Mouse (Mus musculus) midbrain, embryonic 16.5 days (tissue): Measurements from ENCODE around the gene Ccnb2. TPM values are rescaled to one million over a fixed set of nuclear protein-coding genes. Genes with fewer than 3 reads are reported as not detected.

ENCODE experiments used
- ATAC-seq: fragments of 200-750 bp; cut with Nextera tagmentation; 2 replicates; pipeline ENCODE4 v1.8.0; 2017; ENCODE audit warnings: moderate TSS enrichment
- H3K27ac ChIP-seq: fragments of 300-500 bp; sonication (generic); 2 replicates; pipeline ENCODE4 v1.5.1; 2014; ENCODE audit warnings: mild to moderate bottlenecking, low read length, mixed read lengths
- H3K27me3 ChIP-seq: fragments of 300-500 bp; sonication (generic); 2 replicates; pipeline ENCODE4 v1.6.1; 2014; ENCODE audit warnings: low read depth, low read length, mixed read lengths; ENCODE audit not compliant: control insufficient read depth, insufficient read depth
- H3K36me3 ChIP-seq: fragments of 300-500 bp; sonication (generic); 2 replicates; pipeline ENCODE4 v1.6.1; 2014; ENCODE audit warnings: mild to moderate bottlenecking, low read length, moderate library complexity, mixed read lengths; ENCODE audit not compliant: control insufficient read depth, insufficient read depth
- H3K4me1 ChIP-seq: fragments of 300-500 bp; sonication (generic); 2 replicates; pipeline ENCODE4 v1.6.1; 2014; ENCODE audit warnings: mild to moderate bottlenecking, low read length, mixed read lengths; ENCODE audit not compliant: control insufficient read depth, insufficient read depth
- H3K4me2 ChIP-seq: fragments of 300-500 bp; sonication (generic); 2 replicates; pipeline ENCODE4 v1.6.1; 2014; ENCODE audit warnings: mild to moderate bottlenecking, low read length, mixed read lengths
- H3K4me3 ChIP-seq: fragments of 300-500 bp; sonication (generic); 2 replicates; pipeline ENCODE4 v1.5.1; 2014; ENCODE audit warnings: low read depth, mild to moderate bottlenecking, low read length, moderate library complexity, mixed read lengths
- H3K9ac ChIP-seq: fragments of 300-500 bp; sonication (generic); 2 replicates; pipeline ENCODE4 v1.6.1; 2014; ENCODE audit warnings: low read depth, low read length, mixed read lengths
- H3K9me3 ChIP-seq: fragments of 300-500 bp; sonication (generic); replicated peaks from 2 replicates; pipeline ENCODE4 v1.6.1; 2014; ENCODE audit warnings: mild to moderate bottlenecking, low read length, mixed read lengths; ENCODE audit not compliant: control insufficient read depth, poor library complexity, severe bottlenecking
- WGBS: fragments of 180-500 bp; shearing (Covaris S2); extraction: QIAGEN DNeasy Blood & Tissue Kit; methylation state at CpG from one replicate; pipeline ENCODE4 v1.1.7; 2014; 5-methylcytosine and 5-hydroxymethylcytosine counted together
- polyA plus RNA-seq: library from polyadenylated mRNA; unstranded; fragments of >200 nt; fragmentation: Nextera tagmentation; extraction: Ambion mirVana; gene quantifications from 2 replicates; pipeline ENCODE4 v1.2.1, GENCODE M21; 2015

Gene Ccnb2
- polyA plus RNA-seq, 1 experiment from 2014 or later: 14.8 TPM

GRCm38 (mm10) chr9:70409743-70410142, 11.6 kb downstream of the Ccnb2 start:
- Histone ChIP-seq H3K9me3 (no peaks in the 10 kb centered on the region), H3K4me2 (no peak overlapping the region), H3K4me1 (no peaks in the 10 kb centered on the region), H3K9ac (no peak overlapping the region), H3K27me3 (no peaks in the 10 kb centered on the region), H3K27ac (no peak overlapping the region), H3K4me3 (no peak overlapping the region), H3K36me3 (0 out of 2 replicates have a peak, but pooled peaks cover 5% of the 10 kb centered on the region)
- WGBS: 96% methylated on average over 8 of the region's 8 CpGs
- ATAC-seq: no peak

GRCm38 (mm10) chr9:70408791-70409190, 12.6 kb downstream of the Ccnb2 start:
- Histone ChIP-seq H3K36me3 (0 out of 2 replicates have a peak, but pooled peaks cover 5% of the 10 kb centered on the region), H3K27ac (no peak overlapping the region), H3K9ac (no peak overlapping the region), H3K4me3 (no peak overlapping the region), H3K4me1 (no peaks in the 10 kb centered on the region), H3K4me2 (no peak overlapping the region), H3K9me3 (no peaks in the 10 kb centered on the region), H3K27me3 (no peaks in the 10 kb centered on the region)
- 97% methylated on average over 3 of the region's 3 CpGs for WGBS
- no peak for ATAC-seq

DNA sequence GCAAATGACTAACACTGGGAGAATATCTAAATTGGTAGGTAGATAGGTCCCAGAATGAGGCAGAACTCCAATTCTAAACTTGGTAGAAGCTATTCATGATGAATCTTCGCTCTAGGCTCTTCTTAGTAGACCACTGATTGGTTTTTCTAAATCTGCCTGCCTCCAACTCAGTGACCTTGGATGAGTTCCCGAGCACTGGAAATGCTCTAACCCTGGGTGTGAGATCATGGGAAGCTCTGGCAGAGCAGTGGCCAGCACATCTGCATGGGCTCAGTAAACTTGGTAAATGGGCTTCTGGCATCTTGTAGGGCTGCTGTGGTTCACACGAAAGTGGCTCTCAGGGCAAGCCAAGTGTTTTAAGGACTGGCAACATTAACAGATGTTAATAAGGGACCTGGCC, 14.8 kb downstream of the Ccnb2 start:
- Histone ChIP-seq H3K4me3 (no peak overlapping the region), H3K27me3 (no peaks in the 10 kb centered on the region), H3K27ac (no peak overlapping the region), H3K4me2 (no peak overlapping the region), H3K9ac (no peak overlapping the region), H3K36me3 (0 out of 2 replicates have a peak, but pooled peaks cover 5% of the 10 kb centered on the region), H3K4me1 (no peaks in the 10 kb centered on the region), H3K9me3 (no peaks in the 10 kb centered on the region)
- 88% methylated on average over 3 of the region's 3 CpGs for WGBS
- no peak for ATAC-seq

DNA sequence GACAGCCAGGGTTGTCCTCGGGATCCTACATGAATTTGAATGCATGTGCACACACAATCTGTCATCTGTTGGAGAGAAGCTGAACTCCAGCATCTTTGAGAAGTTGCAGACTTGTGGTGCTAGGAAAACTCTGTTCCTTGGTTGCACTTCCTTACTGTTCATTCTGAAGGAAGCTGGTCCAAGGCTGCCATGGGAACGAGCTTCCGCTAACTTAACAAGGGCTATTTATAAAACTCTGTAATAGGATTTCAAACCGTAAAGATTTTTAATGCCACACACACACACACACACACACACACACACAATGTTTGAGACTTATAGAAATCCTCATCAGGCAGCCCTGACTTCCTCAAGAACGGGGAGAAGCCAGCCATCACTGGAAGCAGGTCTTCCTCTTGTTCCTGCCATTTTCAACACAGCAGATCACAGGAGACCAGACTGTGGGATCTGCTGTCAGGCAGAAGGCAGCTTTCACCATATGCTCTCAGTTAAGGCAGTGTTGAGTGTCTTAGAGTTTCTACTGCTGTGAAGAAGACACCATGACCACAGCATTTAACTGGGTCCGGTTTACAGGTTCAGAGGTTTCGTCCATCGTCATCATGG, 19.3 kb downstream of the Ccnb2 start:
- H3K9me3 ChIP-seq: no peaks in the 10 kb centered on the region
- no peaks in the 10 kb centered on the region for H3K4me1 ChIP-seq
- H3K4me3 ChIP-seq: no peak overlapping the region
- H3K27ac ChIP-seq: no peak overlapping the region
- ATAC-seq: no peak
- 89% methylated on average over 8 of the region's 8 CpGs for WGBS
- H3K4me2 ChIP-seq: no peak overlapping the region
- H3K36me3 ChIP-seq: 0 out of 2 replicates have a peak, but pooled peaks cover 2% of the 10 kb centered on the region
- no peaks in the 10 kb centered on the region for H3K27me3 ChIP-seq
- no peak overlapping the region for H3K9ac ChIP-seq

- no peaks in the 10 kb centered on the region for H3K9me3 ChIP-seq
- no peaks in the 10 kb centered on the region for H3K36me3 ChIP-seq
- WGBS: 83% methylated on average over 2 of the region's 2 CpGs
- no peak overlapping the region for H3K9ac ChIP-seq
- H3K27ac ChIP-seq: no peak overlapping the region
- H3K4me3 ChIP-seq: no peak overlapping the region
- peaks cover 2% of the 10 kb centered on the region; the same call in 1 of the 2 replicates for H3K4me1 ChIP-seq
- H3K27me3 ChIP-seq: no peaks in the 10 kb centered on the region
- ATAC-seq: no peak
- H3K4me2 ChIP-seq: no peak overlapping the region
These were observed 25.3 kb downstream of the Ccnb2 start for GRCm38 (mm10) chr9:70396083-70396482.

DNA sequence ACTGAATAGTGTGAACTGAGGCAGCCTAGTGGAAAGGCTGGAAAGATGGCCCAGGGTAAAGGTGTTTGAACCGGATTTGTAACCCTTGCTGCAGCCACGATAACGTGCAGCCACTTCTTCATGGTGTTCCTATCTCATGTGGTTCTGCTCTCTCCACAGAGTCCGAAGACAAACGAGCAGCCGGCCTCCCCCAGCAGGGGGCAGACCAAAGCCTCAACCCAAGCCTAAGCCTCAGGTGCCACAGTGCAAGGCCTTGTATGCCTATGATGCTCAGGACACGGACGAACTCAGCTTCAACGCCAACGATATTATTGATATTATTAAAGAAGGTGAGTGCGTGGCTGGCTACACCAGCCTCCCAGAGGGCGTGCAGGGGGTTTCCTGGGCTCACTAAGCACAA, 25.7 kb downstream of the Ccnb2 start:
- H3K27ac ChIP-seq: no peak overlapping the region
- WGBS: 89% methylated on average over 12 of the region's 12 CpGs

DNA sequence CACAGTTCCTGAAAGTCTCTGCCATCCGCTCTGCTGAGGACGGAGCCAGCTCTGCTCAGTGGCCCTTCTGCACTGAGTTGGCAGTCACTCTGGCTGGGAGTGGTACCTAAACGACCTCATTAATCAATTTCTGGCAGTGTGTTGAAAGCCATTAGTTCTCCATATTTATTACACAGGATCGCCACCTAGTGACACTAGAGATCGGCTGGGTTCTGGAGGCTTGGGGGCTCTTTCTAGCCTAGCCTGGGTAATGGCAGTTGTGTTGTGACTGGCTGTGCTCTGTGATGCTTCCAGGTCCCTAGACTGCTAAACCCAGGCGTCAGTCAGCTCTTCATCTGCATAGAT, 28.8 kb downstream of the Ccnb2 start:
- Histone ChIP-seq H3K9me3 (no peaks in the 10 kb centered on the region), H3K4me3 (no peak overlapping the region), H3K9ac (no peak overlapping the region), H3K4me1 (peaks cover 2% of the 10 kb centered on the region; the same call in 1 of the 2 replicates), H3K4me2 (no peak overlapping the region), H3K27me3 (no peaks in the 10 kb centered on the region), H3K36me3 (no peaks in the 10 kb centered on the region), H3K27ac (no peak overlapping the region)
- peak; percentile 56; the same call in 1 of the 2 replicates for ATAC-seq
- WGBS: 31% methylated on average over 6 of the region's 6 CpGs

More for the DNA sequence above, 25.7 kb downstream of the Ccnb2 start:
- Histone ChIP-seq H3K9ac (no peak overlapping the region), H3K9me3 (no peaks in the 10 kb centered on the region), H3K4me1 (peaks cover 2% of the 10 kb centered on the region; the same call in 1 of the 2 replicates), H3K27me3 (no peaks in the 10 kb centered on the region), H3K4me2 (no peak overlapping the region), H3K36me3 (no peaks in the 10 kb centered on the region), H3K4me3 (no peak overlapping the region)
- no peak for ATAC-seq

- no peak overlapping the region for H3K4me3 ChIP-seq
These were observed 29.4 kb downstream of the Ccnb2 start for GRCm38 (mm10) chr9:70391660-70392562.

DNA sequence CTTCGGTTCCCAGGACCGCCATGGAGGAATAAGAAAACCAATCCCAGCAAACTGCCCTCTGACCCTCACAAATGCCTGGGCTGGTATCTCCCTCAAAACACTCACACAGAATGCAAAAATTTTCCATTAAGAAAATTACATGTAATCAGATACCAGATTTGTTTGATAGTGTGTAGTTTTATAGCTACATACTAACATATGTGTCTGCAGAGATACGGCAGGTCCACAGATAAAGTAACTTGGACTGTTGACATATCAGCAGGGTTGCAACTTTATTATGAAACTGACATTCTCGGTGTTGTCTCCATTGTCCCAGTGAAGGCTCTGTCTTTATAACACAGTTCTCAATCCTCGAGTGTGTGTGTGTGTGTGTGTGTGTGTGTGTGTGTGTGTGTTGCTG, 30.3 kb downstream of the Ccnb2 start:
- WGBS: 86% methylated on average over 5 of the region's 5 CpGs
- no peak for ATAC-seq
- Histone ChIP-seq H3K4me2 (no peak overlapping the region), H3K36me3 (no peaks in the 10 kb centered on the region), H3K9ac (no peak overlapping the region), H3K4me3 (no peak overlapping the region), H3K27ac (no peak overlapping the region), H3K4me1 (peaks cover 2% of the 10 kb centered on the region; the same call in 1 of the 2 replicates), H3K27me3 (no peaks in the 10 kb centered on the region), H3K9me3 (no peaks in the 10 kb centered on the region)

More at GRCm38 (mm10) chr9:70391660-70392562, 29.4 kb downstream of the Ccnb2 start:
- H3K9ac ChIP-seq: no peak overlapping the region
- H3K4me2 ChIP-seq: no peak overlapping the region
- peaks cover 2% of the 10 kb centered on the region; the same call in 1 of the 2 replicates for H3K4me1 ChIP-seq
- no peaks in the 10 kb centered on the region for H3K36me3 ChIP-seq
- no peak for ATAC-seq
- H3K27ac ChIP-seq: no peak overlapping the region
- H3K9me3 ChIP-seq: no peaks in the 10 kb centered on the region
- no peaks in the 10 kb centered on the region for H3K27me3 ChIP-seq
- 84% methylated on average over 12 of the region's 12 CpGs for WGBS
